Mouse (Mus musculus) erythroblast, embryonic 14.5 days (primary cell): ENCODE measurements at regions not wholly inside any gene's neighbourhood (a gene's known extent, or its start where the extent isn't known, plus 50 kb on each side); places are given as distances from the start of the nearest gene placed in this dataset.

ENCODE experiments used
- GATA1 ChIP-seq: IDR thresholded peaks from 2 replicates; pipeline ENCODE4 v1.6.1; 2012; ENCODE audit warnings: low read length, inconsistent platforms, mixed read lengths
- TAL1 ChIP-seq: IDR thresholded peaks from 3 replicates; pipeline ENCODE4 v1.6.1; 2012; ENCODE audit warnings: low read length, inconsistent platforms, mixed read lengths

GRCm38 (mm10) chr3:144025451-144026125 is 179.4 kb downstream of the Lmo4 start:
- TF ChIP-seq GATA1 (no peak), TAL1 (no peak)
